Comparison of ENCODE assay signal across 8 mouse cellular contexts in the genomic region with DNA sequence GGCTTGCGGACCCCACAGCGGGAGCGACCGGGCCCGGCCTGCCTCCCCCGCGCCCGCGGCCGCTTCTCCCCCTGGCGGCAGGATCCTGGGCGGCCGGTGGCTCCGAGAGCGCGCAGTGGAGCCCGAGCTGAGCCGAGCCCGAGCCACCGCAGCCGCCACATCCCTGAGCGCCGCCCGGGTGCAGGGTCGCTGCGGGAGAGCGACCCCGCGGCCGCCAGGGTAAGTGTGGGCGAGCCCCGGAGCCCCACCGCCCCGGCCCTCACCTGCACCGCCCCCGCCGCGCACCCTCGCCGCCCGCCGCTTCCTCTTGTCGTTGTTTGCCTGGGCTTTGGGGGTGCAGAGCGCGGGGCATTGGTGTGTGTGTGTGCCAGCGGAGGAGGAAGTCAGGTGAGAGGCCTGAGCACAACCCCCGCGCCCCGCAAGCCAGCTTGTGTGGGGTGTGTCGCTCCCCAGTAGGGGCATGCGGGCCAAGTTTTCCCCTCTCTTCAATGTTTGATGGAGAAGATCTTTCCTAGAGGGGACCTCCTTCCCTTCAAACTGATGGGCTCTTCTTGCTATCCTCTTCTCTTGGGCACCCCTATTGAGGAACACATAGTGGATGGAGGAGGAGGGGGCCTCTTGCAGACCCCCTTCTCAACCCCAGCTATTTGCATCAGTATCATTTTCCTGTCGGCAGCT. TPM values are rescaled to one million over a fixed set of nuclear protein-coding genes. Genes with fewer than 3 reads are reported as not detected.
DNase-seq lines count a peak whose midpoint lies in the region; ATAC-seq and TF ChIP-seq lines count a peak whose summit lies in the region.

TSS of gene Satb1 (minus strand) at position 391 of the 678 bp plus-strand sequence.

- peak within 1 kb of the TSS; percentile 46 for H3K27ac ChIP-seq in forebrain, embryonic 15.5 days (replicated peaks)
- H3K27ac ChIP-seq in layer of hippocampus, adult 2 months = 0 out of 2 replicates have a peak within 1 kb of the TSS, but pooled peaks have one; percentile 18
- H3K27ac ChIP-seq in lung, embryonic 15.5 days = no peak within 1 kb of the TSS
- peak within 1 kb of the TSS; percentile 76 for H3K27ac ChIP-seq in neural tube, embryonic 15.5 days (replicated peaks)

- 0% methylated on average over 28 of the region's 52 CpGs for WGBS in forebrain, embryonic 15.5 days
- under 1% methylated on average over 50 of the region's 52 CpGs for WGBS in lung, embryonic 15.5 days
- under 1% methylated on average over 33 of the region's 52 CpGs for WGBS in neural tube, embryonic 15.5 days

- intact Hi-C loops in heart, postnatal 10 days (cut with DNase I) = no loop called here

- no peaks in the 10 kb centered on the region for H3K9me3 ChIP-seq in forebrain, embryonic 15.5 days
- no peaks in the 10 kb centered on the region for H3K9me3 ChIP-seq in lung, embryonic 15.5 days
- H3K9me3 ChIP-seq in neural tube, embryonic 15.5 days (replicated peaks) = no peaks in the 10 kb centered on the region

- H3K4me3 ChIP-seq in forebrain, embryonic 15.5 days = peak within 1 kb of the TSS; percentile 85
- peak within 1 kb of the TSS; percentile 71 for H3K4me3 ChIP-seq in layer of hippocampus, adult 2 months
- H3K4me3 ChIP-seq in lung, embryonic 15.5 days = peak within 1 kb of the TSS; percentile 66
- H3K4me3 ChIP-seq in neural tube, embryonic 15.5 days (replicated peaks) = peak within 1 kb of the TSS; percentile 76

- no peaks in the 10 kb centered on the region for H3K36me3 ChIP-seq in forebrain, embryonic 15.5 days
- no peaks in the 10 kb centered on the region for H3K36me3 ChIP-seq in lung, embryonic 15.5 days
- no peaks in the 10 kb centered on the region for H3K36me3 ChIP-seq in neural tube, embryonic 15.5 days

- H3K4me2 ChIP-seq in forebrain, embryonic 15.5 days (replicated peaks) = peak within 1 kb of the TSS; percentile 91
- H3K4me2 ChIP-seq in lung, embryonic 15.5 days = peak within 1 kb of the TSS; percentile 99
- peak within 1 kb of the TSS; percentile 99 for H3K4me2 ChIP-seq in neural tube, embryonic 15.5 days

- TF ChIP-seq CTCF in layer of hippocampus, adult 2 months (conservative IDR thresholded peaks at IDR 0.05) = peak; percentile 64

- H3K27me3 ChIP-seq in forebrain, embryonic 15.5 days = peaks cover 16% of the 10 kb centered on the region
- H3K27me3 ChIP-seq in lung, embryonic 15.5 days = peaks cover 71% of the 10 kb centered on the region
- H3K27me3 ChIP-seq in neural tube, embryonic 15.5 days (replicated peaks) = peaks cover 15% of the 10 kb centered on the region

- peaks cover 23% of the 10 kb centered on the region for H3K4me1 ChIP-seq in forebrain, embryonic 15.5 days
- peaks cover 15% of the 10 kb centered on the region for H3K4me1 ChIP-seq in lung, embryonic 15.5 days
- H3K4me1 ChIP-seq in neural tube, embryonic 15.5 days = peaks cover 25% of the 10 kb centered on the region

- ATAC-seq in CD4-positive, CD25-positive, alpha-beta regulatory T cell, adult 4 months = peak; percentile 62
- peak; percentile 91 for ATAC-seq in forebrain, embryonic 15.5 days (replicated peaks)
- ATAC-seq in lung, embryonic 15.5 days (ENCODE audit: borderline replicate concordance, extremely low read depth, low FRiP score, low TSS enrichment) = peak; percentile 92
- peak; percentile 90 for ATAC-seq in neural tube, embryonic 15.5 days (ENCODE audit: low FRiP score)

- DNase-seq in brain, adult 2 months (ENCODE audit: low read depth, low spot score) = peak; percentile 45
- DNase-seq in heart, postnatal 10 days = peak; percentile 71
- DNase-seq in layer of hippocampus, adult 2 months (ENCODE audit: low spot score in 2 of 2) = peak in 1 of 2 experiments; percentile 46
- DNase-seq in thymus, postnatal 0 days (ENCODE audit: low spot score) = peak; percentile 91

- peak within 1 kb of the TSS; percentile 76 for H3K9ac ChIP-seq in forebrain, embryonic 15.5 days (replicated peaks)
- peak within 1 kb of the TSS; percentile 41 for H3K9ac ChIP-seq in lung, embryonic 15.5 days
- peak within 1 kb of the TSS; percentile 78 for H3K9ac ChIP-seq in neural tube, embryonic 15.5 days (replicated peaks)

RNA-seq across cellular contexts. Expression of gene Satb1, which starts in this region (rescaled TPM):
- 10 to 100 TPM; 49.5 to 77.2 TPM for polyA plus RNA-seq in CD4-positive, CD25-positive, alpha-beta regulatory T cell, adult 4 months (2017; shearing (Covaris generic))
- 40.1 and 47.2 TPM in 2 replicates for polyA plus RNA-seq in forebrain, embryonic 15.5 days (2015; fragmentation: Nextera tagmentation; extraction: Ambion mirVana)
- total RNA-seq in heart, postnatal 10 days (2021) = 10 to 100 TPM; 28.9 to 35.1 TPM
- total RNA-seq in layer of hippocampus, adult 2 months (2021) = 10 to 100 TPM; 69.2 to 73.0 TPM
- 8.2 and 12.3 TPM in 2 replicates for polyA plus RNA-seq in lung, embryonic 15.5 days (2015; fragmentation: Nextera tagmentation; extraction: Ambion mirVana)
- polyA plus RNA-seq in neural tube, embryonic 15.5 days (2015; fragmentation: Nextera tagmentation; extraction: Ambion mirVana) = 39.6 and 44.1 TPM in 2 replicates
- 728 and 901 TPM in 2 replicates for polyA plus RNA-seq in thymus, postnatal 0 days (2015; fragmentation: Nextera tagmentation; extraction: Ambion mirVana)
